Mouse (Mus musculus): ENCODE data around the gene Rora. TPM values are rescaled to one million over a fixed set of nuclear protein-coding genes. Genes with fewer than 3 reads are reported as not detected.

The Rora gene
- polyA plus RNA-seq, 1 experiment from 2014 or later = 4.3 TPM

- H3K9me3 ChIP-seq (ENCODE audit: control insufficient read depth, low read length) = no peaks in the 10 kb centered on the region
- WGBS = 81% methylated on average over 9 of the region's 9 CpGs
- no peaks in the 10 kb centered on the region for H3K4me1 ChIP-seq (ENCODE audit: control insufficient read depth, insufficient read depth, low read length)
- no peaks in the 10 kb centered on the region for H3K36me3 ChIP-seq (ENCODE audit: control insufficient read depth, insufficient read depth, low read length)
- H3K27me3 ChIP-seq (ENCODE audit: control insufficient read depth, insufficient read depth, low read length) = no peaks in the 10 kb centered on the region
- DNase-seq (ENCODE audit: low spot score, missing footprints) = no peak
- no peak for ATAC-seq (ENCODE audit: low FRiP score)
- H3K9ac ChIP-seq (ENCODE audit: low read length) = no peak overlapping the region
- no peak overlapping the region for H3K27ac ChIP-seq (ENCODE audit: low read depth, low read length)
- no peak overlapping the region for H3K4me2 ChIP-seq
- no peak overlapping the region for H3K4me3 ChIP-seq (ENCODE audit: low read depth, low read length)
Observed at GRCm38 (mm10) chr9:69327077-69327476, 673.5 kb downstream of the Rora start.

DNA sequence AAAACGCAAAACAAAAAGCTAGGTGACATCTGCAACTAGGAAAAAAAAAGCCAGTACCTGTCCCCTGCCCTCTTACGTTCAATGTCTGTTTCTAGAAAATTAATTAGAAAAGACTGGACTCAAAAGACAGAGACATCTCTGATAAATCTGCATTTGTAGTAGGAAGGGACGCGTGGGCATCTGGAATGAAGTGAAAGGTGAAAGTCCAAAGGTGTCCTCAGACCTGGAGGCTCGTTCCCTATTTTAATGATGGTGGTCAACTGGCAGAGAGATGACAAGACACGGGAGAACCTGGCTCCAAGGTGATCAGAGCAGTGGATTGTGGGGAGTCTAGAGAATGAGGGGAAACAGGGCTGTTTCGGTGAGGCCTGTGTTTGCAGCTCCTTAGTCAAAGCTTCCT lies 674.0 kb downstream of the Rora start:
- H3K36me3 ChIP-seq (ENCODE audit: control insufficient read depth, insufficient read depth, low read length) = no peaks in the 10 kb centered on the region
- H3K27ac ChIP-seq (ENCODE audit: low read depth, low read length) = no peak overlapping the region
- H3K4me1 ChIP-seq (ENCODE audit: control insufficient read depth, insufficient read depth, low read length) = no peaks in the 10 kb centered on the region
- H3K9ac ChIP-seq (ENCODE audit: low read length) = no peak overlapping the region
- 94% methylated on average over 7 of the region's 7 CpGs for WGBS
- no peak overlapping the region for H3K4me3 ChIP-seq (ENCODE audit: low read depth, low read length)
- no peak for ATAC-seq (ENCODE audit: low FRiP score)
- DNase-seq (ENCODE audit: low spot score, missing footprints) = no peak
- H3K27me3 ChIP-seq (ENCODE audit: control insufficient read depth, insufficient read depth, low read length) = no peaks in the 10 kb centered on the region
- no peaks in the 10 kb centered on the region for H3K9me3 ChIP-seq (ENCODE audit: control insufficient read depth, low read length)
- no peak overlapping the region for H3K4me2 ChIP-seq

- Histone ChIP-seq H3K4me1 (ENCODE audit: control insufficient read depth, insufficient read depth, low read length) (no peaks in the 10 kb centered on the region), H3K27me3 (ENCODE audit: control insufficient read depth, insufficient read depth, low read length) (no peaks in the 10 kb centered on the region), H3K27ac (ENCODE audit: low read depth, low read length) (no peak overlapping the region), H3K4me3 (ENCODE audit: low read depth, low read length) (no peak overlapping the region), H3K9me3 (ENCODE audit: control insufficient read depth, low read length) (no peaks in the 10 kb centered on the region), H3K9ac (ENCODE audit: low read length) (no peak overlapping the region), H3K36me3 (ENCODE audit: control insufficient read depth, insufficient read depth, low read length) (no peaks in the 10 kb centered on the region), H3K4me2 (no peak overlapping the region)
- DNase-seq (ENCODE audit: low spot score, missing footprints) (no peak), ATAC-seq (ENCODE audit: low FRiP score) (no peak)
- WGBS = 96% methylated on average over 3 of the region's 3 CpGs
Observed at GRCm38 (mm10) chr9:69331790-69332189, 678.2 kb downstream of the Rora start.

- Histone ChIP-seq H3K4me1 (ENCODE audit: control insufficient read depth, insufficient read depth, low read length) (no peaks in the 10 kb centered on the region), H3K27ac (ENCODE audit: low read depth, low read length) (no peak overlapping the region), H3K9me3 (ENCODE audit: control insufficient read depth, low read length) (no peaks in the 10 kb centered on the region), H3K4me3 (ENCODE audit: low read depth, low read length) (no peak overlapping the region), H3K9ac (ENCODE audit: low read length) (no peak overlapping the region), H3K4me2 (no peak overlapping the region), H3K27me3 (ENCODE audit: control insufficient read depth, insufficient read depth, low read length) (no peaks in the 10 kb centered on the region), H3K36me3 (ENCODE audit: control insufficient read depth, insufficient read depth, low read length) (no peaks in the 10 kb centered on the region)
- 80% methylated on average over 14 of the region's 14 CpGs for WGBS
- ATAC-seq (ENCODE audit: low FRiP score) (no peak), DNase-seq (ENCODE audit: low spot score, missing footprints) (no peak)
Observed at GRCm38 (mm10) chr9:69332802-69333568, 679.4 kb downstream of the Rora start.

GRCm38 (mm10) chr9:69333654-69334053 lies 680.1 kb downstream of the Rora start:
- no peak overlapping the region for H3K4me2 ChIP-seq
- no peak overlapping the region for H3K4me3 ChIP-seq (ENCODE audit: low read depth, low read length)
- no peaks in the 10 kb centered on the region for H3K9me3 ChIP-seq (ENCODE audit: control insufficient read depth, low read length)
- H3K27me3 ChIP-seq (ENCODE audit: control insufficient read depth, insufficient read depth, low read length) = no peaks in the 10 kb centered on the region
- DNase-seq (ENCODE audit: low spot score, missing footprints) (no peak), ATAC-seq (ENCODE audit: low FRiP score) (no peak)
- no peaks in the 10 kb centered on the region for H3K36me3 ChIP-seq (ENCODE audit: control insufficient read depth, insufficient read depth, low read length)
- 83% methylated on average over 4 of the region's 4 CpGs for WGBS
- H3K4me1 ChIP-seq (ENCODE audit: control insufficient read depth, insufficient read depth, low read length) = no peaks in the 10 kb centered on the region
- no peak overlapping the region for H3K27ac ChIP-seq (ENCODE audit: low read depth, low read length)
- H3K9ac ChIP-seq (ENCODE audit: low read length) = no peak overlapping the region

GRCm38 (mm10) chr9:69334106-69334505 lies 680.5 kb downstream of the Rora start:
- H3K27ac ChIP-seq (ENCODE audit: low read depth, low read length) = no peak overlapping the region
- ATAC-seq (ENCODE audit: low FRiP score) (no peak), DNase-seq (ENCODE audit: low spot score, missing footprints) (peak; percentile 14)
- H3K4me2 ChIP-seq = no peak overlapping the region
- no peaks in the 10 kb centered on the region for H3K27me3 ChIP-seq (ENCODE audit: control insufficient read depth, insufficient read depth, low read length)
- H3K9ac ChIP-seq (ENCODE audit: low read length) = no peak overlapping the region
- no peaks in the 10 kb centered on the region for H3K4me1 ChIP-seq (ENCODE audit: control insufficient read depth, insufficient read depth, low read length)
- H3K36me3 ChIP-seq (ENCODE audit: control insufficient read depth, insufficient read depth, low read length) = no peaks in the 10 kb centered on the region
- 66% methylated on average over 8 of the region's 8 CpGs for WGBS
- H3K4me3 ChIP-seq (ENCODE audit: low read depth, low read length) = no peak overlapping the region
- H3K9me3 ChIP-seq (ENCODE audit: control insufficient read depth, low read length) = no peaks in the 10 kb centered on the region

- Histone ChIP-seq H3K9ac (ENCODE audit: low read length) (no peak overlapping the region), H3K27ac (ENCODE audit: low read depth, low read length) (no peak overlapping the region), H3K27me3 (ENCODE audit: control insufficient read depth, insufficient read depth, low read length) (no peaks in the 10 kb centered on the region), H3K4me3 (ENCODE audit: low read depth, low read length) (no peak overlapping the region), H3K4me2 (no peak overlapping the region), H3K4me1 (ENCODE audit: control insufficient read depth, insufficient read depth, low read length) (no peaks in the 10 kb centered on the region), H3K9me3 (ENCODE audit: control insufficient read depth, low read length) (no peaks in the 10 kb centered on the region), H3K36me3 (ENCODE audit: control insufficient read depth, insufficient read depth, low read length) (no peaks in the 10 kb centered on the region)
- 87% methylated on average over 6 of the region's 6 CpGs for WGBS
- DNase-seq (ENCODE audit: low spot score, missing footprints) (no peak), ATAC-seq (ENCODE audit: low FRiP score) (no peak)
Observed at GRCm38 (mm10) chr9:69336063-69336462, 682.5 kb downstream of the Rora start.

- Histone ChIP-seq H3K4me2 (no peak overlapping the region), H3K4me1 (ENCODE audit: control insufficient read depth, insufficient read depth, low read length) (no peaks in the 10 kb centered on the region), H3K27me3 (ENCODE audit: control insufficient read depth, insufficient read depth, low read length) (no peaks in the 10 kb centered on the region), H3K4me3 (ENCODE audit: low read depth, low read length) (no peak overlapping the region), H3K9me3 (ENCODE audit: control insufficient read depth, low read length) (no peaks in the 10 kb centered on the region), H3K9ac (ENCODE audit: low read length) (no peak overlapping the region), H3K36me3 (ENCODE audit: control insufficient read depth, insufficient read depth, low read length) (no peaks in the 10 kb centered on the region), H3K27ac (ENCODE audit: low read depth, low read length) (no peak overlapping the region)
- WGBS = 87% methylated on average over 7 of the region's 7 CpGs
- ATAC-seq (ENCODE audit: low FRiP score) = no peak
- no peak for DNase-seq (ENCODE audit: low spot score, missing footprints)
Observed at GRCm38 (mm10) chr9:69339199-69339598, 685.6 kb downstream of the Rora start.

- no peak overlapping the region for H3K9ac ChIP-seq (ENCODE audit: low read length)
- H3K4me1 ChIP-seq (ENCODE audit: control insufficient read depth, insufficient read depth, low read length) = no peaks in the 10 kb centered on the region
- DNase-seq (ENCODE audit: low spot score, missing footprints) (no peak), ATAC-seq (ENCODE audit: low FRiP score) (no peak)
- H3K4me2 ChIP-seq = no peak overlapping the region
- no peaks in the 10 kb centered on the region for H3K27me3 ChIP-seq (ENCODE audit: control insufficient read depth, insufficient read depth, low read length)
- no peaks in the 10 kb centered on the region for H3K36me3 ChIP-seq (ENCODE audit: control insufficient read depth, insufficient read depth, low read length)
- no peaks in the 10 kb centered on the region for H3K9me3 ChIP-seq (ENCODE audit: control insufficient read depth, low read length)
- H3K4me3 ChIP-seq (ENCODE audit: low read depth, low read length) = no peak overlapping the region
- no peak overlapping the region for H3K27ac ChIP-seq (ENCODE audit: low read depth, low read length)
- WGBS = 91% methylated on average over 6 of the region's 6 CpGs
Observed at GRCm38 (mm10) chr9:69339829-69340228, 686.2 kb downstream of the Rora start.

Data from midbrain, embryonic 11.5 days (tissue).